Mouse (Mus musculus): Measurements from ENCODE around the gene Cep68. TPM values are rescaled to one million over a fixed set of nuclear protein-coding genes. Genes with fewer than 3 reads are reported as not detected.

Gene Cep68
- polyA plus RNA-seq, 1 experiment from 2014 or later: 29.3 TPM

GRCm38 (mm10) chr11:20217227-20217626 is 32.0 kb downstream of the Cep68 start:
- no peak for ATAC-seq (ENCODE audit: low read depth)
- Histone ChIP-seq H3K27me3 (no peaks in the 10 kb centered on the region), H3K4me3 (no peak overlapping the region), H3K36me3 (peaks cover 61% of the 10 kb centered on the region), H3K4me1 (replicated peaks) (peaks cover 10% of the 10 kb centered on the region), H3K9me3 (no peaks in the 10 kb centered on the region), H3K9ac (no peak overlapping the region), H3K27ac (replicated peaks) (no peak overlapping the region), H3K4me2 (no peak overlapping the region)
- 96% methylated on average over 1 of the region's 1 CpGs for WGBS

GRCm38 (mm10) chr11:20216415-20216814 is 32.8 kb downstream of the Cep68 start:
- 82% methylated on average over 4 of the region's 4 CpGs for WGBS
- H3K27ac ChIP-seq (replicated peaks): no peak overlapping the region
- ATAC-seq (ENCODE audit: low read depth): no peak
- no peaks in the 10 kb centered on the region for H3K9me3 ChIP-seq
- H3K27me3 ChIP-seq: no peaks in the 10 kb centered on the region
- no peak overlapping the region for H3K4me3 ChIP-seq
- H3K4me2 ChIP-seq: no peak overlapping the region
- H3K36me3 ChIP-seq: peaks cover 56% of the 10 kb centered on the region
- H3K9ac ChIP-seq: no peak overlapping the region
- H3K4me1 ChIP-seq (replicated peaks): peaks cover 15% of the 10 kb centered on the region

- Histone ChIP-seq H3K27me3 (no peaks in the 10 kb centered on the region), H3K9ac (no peak overlapping the region)
- 96% methylated on average over 1 of the region's 1 CpGs for WGBS
Measured at GRCm38 (mm10) chr11:20214779-20215178, 34.5 kb downstream of the Cep68 start.

GRCm38 (mm10) chr11:20211838-20212237 is 37.4 kb downstream of the Cep68 start:
- Histone ChIP-seq H3K27ac (replicated peaks) (no peak overlapping the region), H3K4me2 (no peak overlapping the region), H3K4me3 (no peak overlapping the region), H3K4me1 (replicated peaks) (peaks cover 34% of the 10 kb centered on the region), H3K36me3 (peaks cover 15% of the 10 kb centered on the region), H3K9me3 (no peaks in the 10 kb centered on the region), H3K9ac (no peak overlapping the region), H3K27me3 (no peaks in the 10 kb centered on the region)
- ATAC-seq (ENCODE audit: low read depth): no peak
- 94% methylated on average over 2 of the region's 2 CpGs for WGBS

More at GRCm38 (mm10) chr11:20214779-20215178, 34.5 kb downstream of the Cep68 start:
- H3K4me3 ChIP-seq: no peak overlapping the region
- H3K27ac ChIP-seq (replicated peaks): no peak overlapping the region
- no peak overlapping the region for H3K4me2 ChIP-seq
- ATAC-seq (ENCODE audit: low read depth): no peak
- no peaks in the 10 kb centered on the region for H3K9me3 ChIP-seq
- peaks cover 25% of the 10 kb centered on the region for H3K4me1 ChIP-seq (replicated peaks)
- peaks cover 42% of the 10 kb centered on the region for H3K36me3 ChIP-seq

GRCm38 (mm10) chr11:20207589-20207988 is 41.6 kb downstream of the Cep68 start:
- Histone ChIP-seq H3K9me3 (no peaks in the 10 kb centered on the region), H3K36me3 (no peaks in the 10 kb centered on the region), H3K4me2 (no peak overlapping the region), H3K9ac (no peak overlapping the region), H3K4me3 (no peak overlapping the region), H3K27me3 (no peaks in the 10 kb centered on the region), H3K27ac (replicated peaks) (no peak overlapping the region), H3K4me1 (replicated peaks) (peaks cover 65% of the 10 kb centered on the region)
- no peak for ATAC-seq (ENCODE audit: low read depth)
- WGBS: 89% methylated on average over 2 of the region's 2 CpGs

- H3K27ac ChIP-seq (replicated peaks): 0 out of 2 replicates have a peak overlapping the region, but pooled peaks have one; percentile 2
- WGBS: 70% methylated on average over 2 of the region's 2 CpGs
- H3K4me3 ChIP-seq: no peak overlapping the region
- no peaks in the 10 kb centered on the region for H3K9me3 ChIP-seq
- H3K36me3 ChIP-seq: no peaks in the 10 kb centered on the region
- H3K4me1 ChIP-seq (replicated peaks): peaks cover 64% of the 10 kb centered on the region
- no peak overlapping the region for H3K4me2 ChIP-seq
- H3K27me3 ChIP-seq: no peaks in the 10 kb centered on the region
- ATAC-seq (ENCODE audit: low read depth): no peak
- no peak overlapping the region for H3K9ac ChIP-seq
Measured at GRCm38 (mm10) chr11:20206626-20207223, 42.5 kb downstream of the Cep68 start.

- ATAC-seq (ENCODE audit: low read depth): no peak
- peaks cover 55% of the 10 kb centered on the region for H3K4me1 ChIP-seq (replicated peaks)
- no peak overlapping the region for H3K27ac ChIP-seq (replicated peaks)
- no peaks in the 10 kb centered on the region for H3K36me3 ChIP-seq
- H3K9ac ChIP-seq: no peak overlapping the region
- no peaks in the 10 kb centered on the region for H3K27me3 ChIP-seq
- H3K4me3 ChIP-seq: no peak overlapping the region
- no peaks in the 10 kb centered on the region for H3K9me3 ChIP-seq
- WGBS: 88% methylated on average over 4 of the region's 4 CpGs
- no peak overlapping the region for H3K4me2 ChIP-seq
Measured at GRCm38 (mm10) chr11:20205538-20205937, 43.7 kb downstream of the Cep68 start.

GRCm38 (mm10) chr11:20204870-20205446 is 44.3 kb downstream of the Cep68 start:
- no peak for ATAC-seq (ENCODE audit: low read depth)
- H3K4me1 ChIP-seq (replicated peaks): peaks cover 53% of the 10 kb centered on the region
- 82% methylated on average over 9 of the region's 9 CpGs for whole genome bisulfite sequencing

GRCm38 (mm10) chr11:20204321-20204720 is 44.9 kb downstream of the Cep68 start:
- Histone ChIP-seq H3K27me3 (no peaks in the 10 kb centered on the region), H3K9ac (no peak overlapping the region), H3K36me3 (no peaks in the 10 kb centered on the region), H3K27ac (replicated peaks) (no peak overlapping the region), H3K4me2 (peak overlapping the region; percentile 89; the same call in 1 of the 2 replicates), H3K4me3 (no peak overlapping the region), H3K4me1 (replicated peaks) (peaks cover 53% of the 10 kb centered on the region), H3K9me3 (no peaks in the 10 kb centered on the region)
- ATAC-seq (ENCODE audit: low read depth): no peak
- WGBS: 68% methylated on average over 2 of the region's 2 CpGs

More at GRCm38 (mm10) chr11:20204870-20205446, 44.3 kb downstream of the Cep68 start:
- no peaks in the 10 kb centered on the region for H3K27me3 ChIP-seq
- no peak overlapping the region for H3K27ac ChIP-seq (replicated peaks)
- H3K4me2 ChIP-seq: no peak overlapping the region
- no peak overlapping the region for H3K4me3 ChIP-seq
- H3K36me3 ChIP-seq: no peaks in the 10 kb centered on the region
- H3K9me3 ChIP-seq: no peaks in the 10 kb centered on the region
- no peak overlapping the region for H3K9ac ChIP-seq

GRCm38 (mm10) chr11:20202299-20203011 is 46.8 kb downstream of the Cep68 start:
- 58% methylated on average over 7 of the region's 7 CpGs for WGBS
- Histone ChIP-seq H3K9ac (peak overlapping the region; percentile 98), H3K9me3 (no peaks in the 10 kb centered on the region), H3K4me1 (replicated peaks) (peaks cover 50% of the 10 kb centered on the region), H3K36me3 (no peaks in the 10 kb centered on the region), H3K4me3 (peak overlapping the region; percentile 100), H3K27me3 (no peaks in the 10 kb centered on the region), H3K27ac (replicated peaks) (peak overlapping the region; percentile 99), H3K4me2 (peak overlapping the region; percentile 89)
- no peak for ATAC-seq (ENCODE audit: low read depth)

GRCm38 (mm10) chr11:20201661-20202101 is 47.5 kb downstream of the Cep68 start:
- Histone ChIP-seq H3K4me2 (peak overlapping the region; percentile 89), H3K36me3 (no peaks in the 10 kb centered on the region), H3K27me3 (no peaks in the 10 kb centered on the region), H3K27ac (replicated peaks) (peak overlapping the region; percentile 99), H3K9me3 (no peaks in the 10 kb centered on the region), H3K4me3 (peak overlapping the region; percentile 100), H3K9ac (peak overlapping the region; percentile 98), H3K4me1 (replicated peaks) (peaks cover 43% of the 10 kb centered on the region)
- under 1% methylated on average over 40 of the region's 40 CpGs for WGBS
- ATAC-seq (ENCODE audit: low read depth): peak; percentile 41

All from neural tube, embryonic 13.5 days (tissue).